Mouse (Mus musculus): ENCODE results near the gene Gba2. TPM values are rescaled to one million over a fixed set of nuclear protein-coding genes. Genes with fewer than 3 reads are reported as not detected.
"Not testable (repeated sequence)": the region's sequence is repeated elsewhere in the genome, so short reads cannot be mapped to it uniquely, and the experiment has no call there.

Gene Gba2
- total RNA-seq, 2 experiments from 2014 or later = 12.0 to 22.9 TPM

GRCm38 (mm10) chr4:43558631-43559356 lies 19.9 kb downstream of the Gba2 start:
- peak; percentile 34 for ATAC-seq (replicated peaks; ENCODE audit: low FRiP score, low TSS enrichment, poor library complexity, severe bottlenecking)

- ATAC-seq (replicated peaks; ENCODE audit: low FRiP score, low TSS enrichment, poor library complexity, severe bottlenecking) = no peak
These were observed 20.5 kb downstream of the Gba2 start for GRCm38 (mm10) chr4:43558028-43558630.

DNA sequence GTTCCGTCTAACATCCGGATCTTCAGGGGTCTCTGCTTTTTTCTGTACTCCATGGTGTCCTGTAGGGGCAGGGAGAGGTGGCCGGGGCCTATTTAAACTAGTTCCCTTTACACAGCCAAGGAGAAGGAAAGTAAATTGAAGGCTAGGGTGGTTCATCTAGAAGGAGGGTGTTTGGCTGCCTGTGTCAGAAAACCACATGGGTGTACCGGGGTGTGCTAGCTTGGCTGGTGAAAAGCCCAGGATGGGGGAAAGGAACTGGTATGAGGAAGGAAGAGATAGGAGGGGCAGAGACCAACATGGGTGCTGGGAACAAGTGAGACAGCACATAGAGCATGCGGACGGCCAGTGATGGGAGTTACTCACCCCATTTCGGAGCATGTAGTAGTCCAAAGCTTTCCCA lies 22.7 kb downstream of the Gba2 start:
- ATAC-seq (replicated peaks; ENCODE audit: low FRiP score, low TSS enrichment, poor library complexity, severe bottlenecking) = no peak

- ATAC-seq (replicated peaks; ENCODE audit: low FRiP score, low TSS enrichment, poor library complexity, severe bottlenecking) = no peak
These were observed 24.8 kb downstream of the Gba2 start for GRCm38 (mm10) chr4:43553891-43554290.

DNA sequence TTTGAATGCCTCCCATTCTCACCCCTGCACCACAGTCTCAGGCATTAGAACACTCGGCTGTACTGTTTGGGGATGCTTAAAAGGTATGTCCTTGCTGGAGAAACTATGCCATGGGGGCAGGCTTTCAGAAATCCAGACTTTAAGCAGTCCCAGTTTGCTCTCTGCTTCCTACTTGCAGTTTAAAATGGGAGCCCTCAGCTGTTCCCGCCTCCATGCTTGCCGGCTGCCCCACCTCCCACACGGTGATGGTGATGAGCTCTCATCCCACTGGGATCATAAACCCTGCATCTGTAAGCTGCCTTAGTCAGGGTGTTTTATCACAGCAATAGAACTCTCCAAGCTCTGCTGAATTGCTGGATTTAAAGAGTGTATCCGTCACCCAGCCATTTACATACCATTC lies 26.2 kb downstream of the Gba2 start:
- ATAC-seq (replicated peaks; ENCODE audit: low FRiP score, low TSS enrichment, poor library complexity, severe bottlenecking) = no peak

GRCm38 (mm10) chr4:43551854-43552253 lies 26.8 kb downstream of the Gba2 start:
- ATAC-seq (replicated peaks; ENCODE audit: low FRiP score, low TSS enrichment, poor library complexity, severe bottlenecking) = not testable (repeated sequence)

GRCm38 (mm10) chr4:43549055-43549454 lies 29.6 kb downstream of the Gba2 start:
- ATAC-seq (replicated peaks; ENCODE audit: low FRiP score, low TSS enrichment, poor library complexity, severe bottlenecking) = no peak

DNA sequence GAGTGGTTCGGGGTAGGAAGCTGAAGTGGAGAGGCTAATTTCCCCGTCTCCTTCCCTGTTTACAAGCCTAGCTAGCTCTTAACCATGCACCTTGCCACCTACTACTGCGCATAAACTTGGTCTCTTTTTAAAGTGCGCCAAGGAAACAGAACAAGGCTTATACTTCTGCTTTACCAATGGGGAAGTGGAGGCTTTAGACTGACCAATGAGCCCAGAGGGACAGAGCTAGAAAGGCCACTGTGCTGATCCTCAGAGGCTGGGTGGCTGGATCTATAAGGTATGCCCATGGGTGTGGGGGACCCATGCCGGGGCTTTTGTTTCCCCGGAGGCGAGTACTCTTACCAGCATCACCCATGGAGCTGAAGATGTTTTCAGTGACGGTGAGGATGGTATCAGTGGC lies 31.5 kb downstream of the Gba2 start:
- ATAC-seq (replicated peaks; ENCODE audit: low FRiP score, low TSS enrichment, poor library complexity, severe bottlenecking) = no peak

DNA sequence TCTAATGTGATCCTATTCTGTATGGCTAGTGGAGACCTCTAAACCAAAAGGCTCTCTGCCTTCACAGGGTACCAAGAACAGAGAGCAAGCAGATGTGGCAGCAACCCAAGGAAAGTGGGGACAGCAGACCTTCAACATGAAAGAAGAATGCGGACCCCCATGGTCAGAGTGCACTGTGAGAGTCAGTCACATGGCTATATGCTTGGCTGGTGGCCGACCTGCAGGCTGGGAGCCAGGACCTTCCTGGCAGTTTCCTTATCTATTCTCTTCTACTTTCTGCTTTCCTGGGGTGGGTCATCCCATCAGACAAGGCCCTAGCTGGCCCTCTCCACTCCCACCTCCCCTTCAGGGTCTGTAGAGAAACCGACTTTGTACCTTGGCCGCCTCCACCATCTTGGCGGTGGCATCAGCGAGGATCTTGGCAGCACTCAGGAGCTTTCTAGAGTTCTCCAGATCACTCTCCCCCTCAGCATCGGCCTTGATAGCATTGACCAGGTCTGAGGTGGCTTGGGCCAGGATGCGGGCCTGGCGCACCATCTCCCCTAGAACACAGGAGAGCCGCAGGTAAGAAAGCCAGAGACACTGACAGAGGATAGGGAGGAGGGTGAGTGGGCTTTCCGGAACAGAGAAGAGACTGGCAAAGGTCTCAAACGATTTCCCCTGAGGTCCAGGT lies 32.2 kb downstream of the Gba2 start:
- ATAC-seq (replicated peaks; ENCODE audit: low FRiP score, low TSS enrichment, poor library complexity, severe bottlenecking) = no peak

GRCm38 (mm10) chr4:43542044-43542443 lies 36.6 kb downstream of the Gba2 start:
- ATAC-seq (replicated peaks; ENCODE audit: low FRiP score, low TSS enrichment, poor library complexity, severe bottlenecking) = no peak

- ATAC-seq (replicated peaks; ENCODE audit: low FRiP score, low TSS enrichment, poor library complexity, severe bottlenecking) = no peak
These were observed 42.6 kb downstream of the Gba2 start for GRCm38 (mm10) chr4:43536031-43536430.

DNA sequence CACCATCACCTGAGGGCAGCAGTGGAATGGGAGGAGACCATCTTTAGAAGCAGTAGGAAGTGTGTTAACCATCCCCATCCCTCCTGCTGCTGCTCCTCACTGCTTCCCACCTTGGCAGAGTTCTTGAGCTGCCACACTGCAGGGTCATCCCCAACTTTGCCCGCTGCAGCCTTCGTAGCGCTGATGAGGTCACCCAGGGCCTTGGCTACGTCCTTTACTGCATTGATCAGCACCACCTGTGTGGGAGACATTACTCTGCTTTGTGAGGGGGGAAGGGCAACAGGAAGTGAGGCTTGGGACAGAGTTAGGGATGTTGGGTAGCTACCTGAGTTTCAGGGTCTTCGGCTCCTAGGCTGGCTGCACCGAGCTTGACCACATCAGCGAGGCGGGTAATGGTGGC lies 43.0 kb downstream of the Gba2 start:
- no peak for ATAC-seq (replicated peaks; ENCODE audit: low FRiP score, low TSS enrichment, poor library complexity, severe bottlenecking)

- no peak for ATAC-seq (replicated peaks; ENCODE audit: low FRiP score, low TSS enrichment, poor library complexity, severe bottlenecking)
These were observed 45.4 kb downstream of the Gba2 start for GRCm38 (mm10) chr4:43533270-43533669.

GRCm38 (mm10) chr4:43530581-43530980 lies 48.1 kb downstream of the Gba2 start:
- peak; percentile 70 for ATAC-seq (replicated peaks; ENCODE audit: low FRiP score, low TSS enrichment, poor library complexity, severe bottlenecking)

- no peak for ATAC-seq (replicated peaks; ENCODE audit: low FRiP score, low TSS enrichment, poor library complexity, severe bottlenecking)
These were observed 48.6 kb downstream of the Gba2 start for GRCm38 (mm10) chr4:43530081-43530501.

DNA sequence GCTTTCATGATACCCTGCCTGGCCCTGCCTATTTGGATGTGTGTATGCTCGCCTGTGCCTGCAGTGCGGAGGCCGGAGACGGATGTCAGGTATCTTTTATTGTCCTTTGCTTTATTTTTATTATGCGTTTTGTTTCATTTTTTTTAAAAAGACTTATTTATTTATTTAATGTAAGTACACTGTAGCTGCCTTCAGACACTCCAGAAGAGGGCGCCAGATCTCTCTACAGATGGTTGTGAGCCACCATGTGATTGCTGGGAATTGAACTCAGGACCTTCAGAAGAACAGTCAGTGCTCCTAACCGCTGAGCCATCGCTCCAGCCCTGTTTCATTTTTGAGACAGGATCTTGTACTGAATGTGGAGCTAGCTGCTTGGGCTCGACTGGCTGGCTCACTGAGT lies 50.2 kb downstream of the Gba2 start:
- ATAC-seq (replicated peaks; ENCODE audit: low FRiP score, low TSS enrichment, poor library complexity, severe bottlenecking) = no peak

- ATAC-seq (replicated peaks; ENCODE audit: low FRiP score, low TSS enrichment, poor library complexity, severe bottlenecking) = no peak
These were observed 50.8 kb downstream of the Gba2 start for GRCm38 (mm10) chr4:43527880-43528279.

DNA sequence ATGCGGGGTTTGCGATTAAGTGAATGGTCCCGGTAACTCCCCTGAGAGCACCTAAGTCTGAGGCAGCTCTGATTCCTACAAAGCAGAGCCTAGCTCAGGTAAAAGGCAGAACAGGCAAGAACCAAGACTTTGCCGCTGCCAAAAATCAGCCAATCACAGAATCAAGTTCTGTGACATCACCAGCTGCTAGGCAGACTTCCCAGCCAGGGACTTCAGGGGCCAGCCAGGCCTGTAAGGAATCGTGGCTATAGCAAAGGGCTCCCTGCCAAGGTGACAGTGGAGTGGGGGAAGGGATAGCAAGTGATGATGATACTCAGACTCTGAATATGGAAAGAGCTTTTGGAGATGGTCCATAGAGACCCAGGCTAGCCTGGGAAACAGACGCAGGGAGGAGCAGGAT lies 58.7 kb downstream of the Gba2 start:
- ATAC-seq (replicated peaks; ENCODE audit: low FRiP score, low TSS enrichment, poor library complexity, severe bottlenecking) = peak; percentile 46

- no peak for ATAC-seq (replicated peaks; ENCODE audit: low FRiP score, low TSS enrichment, poor library complexity, severe bottlenecking)
These were observed 59.1 kb downstream of the Gba2 start for GRCm38 (mm10) chr4:43519551-43519950.

All from megakaryocyte-erythroid progenitor cell, adult 5-6 weeks (primary cell).